Mouse (Mus musculus): ENCODE results near the gene Mettl23. TPM values are rescaled to one million over a fixed set of nuclear protein-coding genes. Genes with fewer than 3 reads are reported as not detected.

The Mettl23 gene
- polyA plus RNA-seq, 1 experiment, result 30.9 TPM

GRCm38 (mm10) chr11:116878454-116878853 is 35.4 kb downstream of the Mettl23 start:
- no peaks in the 10 kb centered on the region for H3K4me1 ChIP-seq (ENCODE audit: control insufficient read depth, insufficient read depth, insufficient read length)
- H3K36me3 ChIP-seq (ENCODE audit: control insufficient read depth, insufficient read depth, low read length), result peaks cover 13% of the 10 kb centered on the region
- no peak overlapping the region for H3K4me3 ChIP-seq (ENCODE audit: extremely low read depth, insufficient read depth, insufficient read length)
- no peak for TF ChIP-seq CTCF (IDR thresholded peaks at IDR 0.05; ENCODE audit: extremely low read depth, insufficient read depth, insufficient read length, insufficient replicate concordance)
- TF ChIP-seq POLR2A (IDR thresholded peaks at IDR 0.05; ENCODE audit: low read depth, low read length), result no peak
- H3K27ac ChIP-seq (ENCODE audit: insufficient read depth, low read length), result no peak overlapping the region
- WGBS, result 93% methylated on average over 8 of the region's 8 CpGs
- H3K27me3 ChIP-seq (ENCODE audit: control insufficient read depth, insufficient read depth, low read length), result no peaks in the 10 kb centered on the region
- no peak for DNase-seq (ENCODE audit: low read depth in 1 of 2, low spot score in 2 of 2)

- Histone ChIP-seq H3K27me3 (ENCODE audit: control insufficient read depth, insufficient read depth, low read length) (0 out of 2 replicates have a peak, but pooled peaks cover 1% of the 10 kb centered on the region), H3K4me1 (ENCODE audit: control insufficient read depth, insufficient read depth, insufficient read length) (no peaks in the 10 kb centered on the region; the same call in 1 of the 2 replicates), H3K27ac (ENCODE audit: insufficient read depth, low read length) (no peak overlapping the region), H3K4me3 (ENCODE audit: extremely low read depth, insufficient read depth, insufficient read length) (no peak overlapping the region), H3K36me3 (ENCODE audit: control insufficient read depth, insufficient read depth, low read length) (no peaks in the 10 kb centered on the region)
- 90% methylated on average over 7 of the region's 7 CpGs for WGBS
- no peak for DNase-seq (ENCODE audit: low read depth in 1 of 2, low spot score in 2 of 2)
- no peak for TF ChIP-seq CTCF (IDR thresholded peaks at IDR 0.05; ENCODE audit: extremely low read depth, insufficient read depth, insufficient read length, insufficient replicate concordance)
- TF ChIP-seq POLR2A (IDR thresholded peaks at IDR 0.05; ENCODE audit: low read depth, low read length), result no peak
These were observed 37.8 kb downstream of the Mettl23 start for GRCm38 (mm10) chr11:116880839-116881238.

DNA sequence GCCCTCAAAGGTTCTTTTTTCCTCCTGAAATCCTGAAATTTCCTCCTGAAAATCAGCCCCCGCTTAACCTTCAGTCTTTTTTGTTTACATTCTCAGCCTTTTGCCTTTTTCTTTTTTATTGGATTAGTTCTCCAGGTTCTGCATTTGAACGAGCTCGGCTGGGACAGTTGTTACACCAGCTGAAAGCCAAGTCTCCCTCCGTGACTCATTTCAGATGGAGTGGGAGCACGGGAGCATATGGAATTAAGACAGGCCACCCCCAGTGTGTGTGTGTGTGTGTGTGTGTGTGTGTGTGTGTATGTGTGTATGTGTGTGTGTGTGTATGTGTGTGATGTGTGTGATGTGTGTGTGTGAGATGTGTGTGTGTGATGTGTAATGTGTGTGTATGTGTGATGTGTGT is 38.4 kb downstream of the Mettl23 start:
- Histone ChIP-seq H3K4me3 (ENCODE audit: extremely low read depth, insufficient read depth, insufficient read length) (no peak overlapping the region), H3K27me3 (ENCODE audit: control insufficient read depth, insufficient read depth, low read length) (0 out of 2 replicates have a peak, but pooled peaks cover 1% of the 10 kb centered on the region), H3K36me3 (ENCODE audit: control insufficient read depth, insufficient read depth, low read length) (no peaks in the 10 kb centered on the region), H3K27ac (ENCODE audit: insufficient read depth, low read length) (no peak overlapping the region), H3K4me1 (ENCODE audit: control insufficient read depth, insufficient read depth, insufficient read length) (no peaks in the 10 kb centered on the region; the same call in 1 of the 2 replicates)
- no peak for DNase-seq (ENCODE audit: low read depth in 1 of 2, low spot score in 2 of 2)
- 93% methylated on average over 5 of the region's 5 CpGs for WGBS
- TF ChIP-seq CTCF (IDR thresholded peaks at IDR 0.05; ENCODE audit: extremely low read depth, insufficient read depth, insufficient read length, insufficient replicate concordance) (no peak), POLR2A (IDR thresholded peaks at IDR 0.05; ENCODE audit: low read depth, low read length) (no peak)

- Histone ChIP-seq H3K36me3 (ENCODE audit: control insufficient read depth, insufficient read depth, low read length) (no peaks in the 10 kb centered on the region), H3K4me1 (ENCODE audit: control insufficient read depth, insufficient read depth, insufficient read length) (no peaks in the 10 kb centered on the region; the same call in 1 of the 2 replicates), H3K27ac (ENCODE audit: insufficient read depth, low read length) (no peak overlapping the region), H3K27me3 (ENCODE audit: control insufficient read depth, insufficient read depth, low read length) (0 out of 2 replicates have a peak, but pooled peaks cover 1% of the 10 kb centered on the region), H3K4me3 (ENCODE audit: extremely low read depth, insufficient read depth, insufficient read length) (no peak overlapping the region)
- TF ChIP-seq CTCF (IDR thresholded peaks at IDR 0.05; ENCODE audit: extremely low read depth, insufficient read depth, insufficient read length, insufficient replicate concordance), result no peak
- no peak for TF ChIP-seq POLR2A (IDR thresholded peaks at IDR 0.05; ENCODE audit: low read depth, low read length)
- DNase-seq (ENCODE audit: low read depth in 1 of 2, low spot score in 2 of 2), result no peak
- 95% methylated on average over 10 of the region's 10 CpGs for WGBS
These were observed 39.4 kb downstream of the Mettl23 start for GRCm38 (mm10) chr11:116882446-116882845.

- Histone ChIP-seq H3K4me3 (ENCODE audit: extremely low read depth, insufficient read depth, insufficient read length) (no peak overlapping the region), H3K36me3 (ENCODE audit: control insufficient read depth, insufficient read depth, low read length) (no peaks in the 10 kb centered on the region), H3K27me3 (ENCODE audit: control insufficient read depth, insufficient read depth, low read length) (0 out of 2 replicates have a peak, but pooled peaks cover 1% of the 10 kb centered on the region), H3K27ac (ENCODE audit: insufficient read depth, low read length) (no peak overlapping the region), H3K4me1 (ENCODE audit: control insufficient read depth, insufficient read depth, insufficient read length) (no peaks in the 10 kb centered on the region; the same call in 1 of the 2 replicates)
- WGBS, result 81% methylated on average over 6 of the region's 6 CpGs
- DNase-seq (ENCODE audit: low read depth in 1 of 2, low spot score in 2 of 2), result no peak
- no peak for TF ChIP-seq POLR2A (IDR thresholded peaks at IDR 0.05; ENCODE audit: low read depth, low read length)
- no peak for TF ChIP-seq CTCF (IDR thresholded peaks at IDR 0.05; ENCODE audit: extremely low read depth, insufficient read depth, insufficient read length, insufficient replicate concordance)
These were observed 41.0 kb downstream of the Mettl23 start for GRCm38 (mm10) chr11:116884061-116884460.

DNA sequence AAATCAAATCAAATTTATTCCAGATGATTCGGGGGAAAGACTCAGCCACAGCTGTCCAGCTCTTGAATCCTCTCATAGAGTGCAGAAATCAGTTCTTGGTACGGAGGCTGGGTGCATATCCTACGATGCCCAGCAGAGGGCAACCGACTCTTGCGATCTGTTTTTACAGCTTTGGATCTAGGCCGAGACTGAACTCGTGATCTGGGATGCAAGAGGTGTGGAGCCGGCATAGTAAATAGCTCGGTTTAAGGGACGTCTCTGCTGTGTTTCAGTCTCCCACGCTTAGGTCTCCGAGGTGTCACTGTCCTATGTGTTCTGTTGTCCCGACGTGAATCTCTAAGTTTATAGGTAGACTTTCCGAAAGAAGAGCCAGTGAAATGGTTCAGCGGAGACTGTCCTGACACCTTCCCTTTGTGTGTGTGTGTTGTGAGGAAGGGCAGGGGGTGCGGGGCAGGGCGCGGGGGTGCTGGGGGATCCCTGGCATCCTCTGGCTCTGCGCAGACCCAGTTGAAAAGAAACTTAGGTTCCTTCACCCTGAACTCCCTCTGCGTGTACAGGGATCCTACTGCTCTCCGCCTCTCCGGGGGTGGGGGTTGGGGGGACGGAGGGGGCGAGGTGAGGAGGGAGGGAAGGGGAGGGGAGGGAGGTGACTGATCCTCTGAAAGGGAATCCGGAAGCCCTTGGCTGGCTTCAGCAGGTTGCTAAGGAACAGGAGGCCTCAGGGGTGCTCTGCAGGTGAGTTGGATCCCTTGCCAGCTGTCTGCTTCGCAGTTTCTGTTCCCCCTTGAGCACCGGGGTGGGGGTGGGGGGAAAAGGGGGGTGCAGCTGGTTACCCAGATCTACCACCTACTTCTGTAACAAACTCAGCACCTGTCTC is 42.4 kb downstream of the Mettl23 start:
- 4% methylated on average over 28 of the region's 28 CpGs for WGBS
- DNase-seq (ENCODE audit: low read depth in 1 of 2, low spot score in 2 of 2), result peak; percentile 49 to 69
- H3K4me1 ChIP-seq (ENCODE audit: control insufficient read depth, insufficient read depth, insufficient read length), result no peaks in the 10 kb centered on the region; the same call in 1 of the 2 replicates
- H3K27me3 ChIP-seq (ENCODE audit: control insufficient read depth, insufficient read depth, low read length), result 0 out of 2 replicates have a peak, but pooled peaks cover 1% of the 10 kb centered on the region
- H3K27ac ChIP-seq (ENCODE audit: insufficient read depth, low read length), result no peak overlapping the region
- no peaks in the 10 kb centered on the region for H3K36me3 ChIP-seq (ENCODE audit: control insufficient read depth, insufficient read depth, low read length)
- peak overlapping the region; percentile 32 for H3K4me3 ChIP-seq (ENCODE audit: extremely low read depth, insufficient read depth, insufficient read length)
- TF ChIP-seq CTCF (IDR thresholded peaks at IDR 0.05; ENCODE audit: extremely low read depth, insufficient read depth, insufficient read length, insufficient replicate concordance) (peak; percentile 84; the same call in 1 of the 2 replicates), POLR2A (IDR thresholded peaks at IDR 0.05; ENCODE audit: low read depth, low read length) (no peak)
